In genomic region chrX:11482141-11482540, GRCm38 (mm10) we compare ENCODE assay signal across 8 mouse cellular contexts.
DNase-seq lines count a peak whose midpoint lies in the region.

No protein-coding gene starts in this region.

- DNase-seq in heart, adult 18-20 months: peak; percentile 10 to 22
- no peak for DNase-seq in heart, adult 8-10 months (ENCODE audit: low spot score)
- peak; percentile 33 for DNase-seq in retina, postnatal 1 day
- no peak for DNase-seq in retina, embryonic 14.5 days (ENCODE audit: low spot score)
- peak; percentile 38 to 47 for DNase-seq in cerebellum, postnatal 14 days
- DNase-seq in spleen, adult 18-20 months: no peak
- DNase-seq in frontal cortex, postnatal 36 days (ENCODE audit: low spot score in 2 of 2): no peak
- DNase-seq in gastrocnemius, postnatal 36 days: no peak

- intact Hi-C loops in gastrocnemius, postnatal 36 days (cut with DNase I): no loop called here

Comparison
In these comparisons a context has a peak if more than half of its experiments do, and no peak if none do; other contexts are left out.
1. DNase-seq: peak in heart, adult 18-20 months (2 of 2), retina, postnatal 1 day (single experiment) and cerebellum, postnatal 14 days (2 of 2); none in heart, adult 8-10 months (single experiment), retina, embryonic 14.5 days (single experiment), spleen, adult 18-20 months (0 of 2), frontal cortex, postnatal 36 days (0 of 2) and gastrocnemius, postnatal 36 days (0 of 2).